Mouse (Mus musculus) embryonic fibroblast, embryonic 13.5 days (primary cell): ENCODE measurements at regions not wholly inside any gene's neighbourhood (a gene's known extent, or its start where the extent isn't known, plus 50 kb on each side); places are given as distances from the start of the nearest gene placed in this dataset.

ENCODE experiments used
- CTCF ChIP-seq: IDR thresholded peaks from 2 replicates; pipeline ENCODE4 v1.5.1; 2011; ENCODE audit warnings: mild to moderate bottlenecking, control low read depth, low read length, moderate library complexity, borderline replicate concordance; ENCODE audit not compliant: insufficient read depth
- POLR2A ChIP-seq: IDR thresholded peaks from 2 replicates; pipeline ENCODE4 v1.6.1; 2011; ENCODE audit warnings: low read depth, mild to moderate bottlenecking, control low read depth, low read length, moderate library complexity

DNA sequence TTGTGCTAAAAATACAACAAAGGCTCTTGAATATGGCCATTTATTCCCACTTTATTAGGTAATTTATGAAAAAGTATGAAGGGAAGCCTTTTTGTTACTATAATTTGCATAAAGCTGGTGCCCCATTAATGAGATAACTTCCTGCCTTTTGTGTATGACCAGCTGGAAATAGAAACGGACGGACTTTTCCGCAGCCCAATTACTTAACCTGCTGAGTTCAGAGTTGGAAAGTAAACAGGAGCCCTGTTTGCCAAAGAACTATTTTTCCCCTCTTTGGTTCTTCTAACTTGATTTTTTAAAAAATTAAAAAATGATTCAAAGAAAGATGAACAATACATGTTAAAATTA lies 1549.8 kb upstream of the Zeb2 start:
- no peak for TF ChIP-seq CTCF
- no peak for TF ChIP-seq POLR2A
